Mouse (Mus musculus) hindbrain, postnatal 0 days (tissue): Measurements from ENCODE around the gene Tymp. TPM values are rescaled to one million over a fixed set of nuclear protein-coding genes. Genes with fewer than 3 reads are reported as not detected.

Experiments
- ATAC-seq: fragments of 200-750 bp; cut with Nextera tagmentation; 2 replicates; pipeline ENCODE4 v1.8.0; 2017; ENCODE audit warnings: mild to moderate bottlenecking, moderate TSS enrichment, moderate library complexity
- DNase-seq: peaks from one replicate; pipeline ENCODE4 v3.0.0-alpha.2; 2015; ENCODE audit warnings: low spot score
- H3K27ac ChIP-seq: fragments of 300-500 bp; sonication (generic); 2 replicates; pipeline ENCODE4 v1.5.1; 2014; ENCODE audit warnings: mild to moderate bottlenecking
- H3K27me3 ChIP-seq: fragments of 300-500 bp; sonication (generic); 2 replicates; pipeline ENCODE4 v1.6.1; 2014; ENCODE audit warnings: low read length, mixed read lengths; ENCODE audit not compliant: insufficient read depth
- H3K36me3 ChIP-seq: fragments of 300-500 bp; sonication (generic); 2 replicates; pipeline ENCODE4 v1.6.1; 2014; ENCODE audit warnings: low read length, mixed read lengths; ENCODE audit not compliant: insufficient read depth
- H3K4me1 ChIP-seq: fragments of 300-500 bp; sonication (generic); 2 replicates; pipeline ENCODE4 v1.6.1; 2014; ENCODE audit warnings: antibody characterized with exemption, low read length, mixed read lengths; ENCODE audit not compliant: insufficient read depth
- H3K4me2 ChIP-seq: fragments of 300-500 bp; sonication (generic); 2 replicates; pipeline ENCODE4 v1.6.1; 2014; ENCODE audit warnings: low read depth, mild to moderate bottlenecking, low read length, moderate library complexity, mixed read lengths
- H3K4me3 ChIP-seq: fragments of 300-500 bp; sonication (generic); 2 replicates; pipeline ENCODE4 v1.5.1; 2014; ENCODE audit warnings: low read length
- H3K9ac ChIP-seq: fragments of 300-500 bp; sonication (generic); replicated peaks from 2 replicates; pipeline ENCODE4 v1.6.1; 2014; ENCODE audit warnings: mild to moderate bottlenecking, low read length, moderate library complexity, mixed read lengths
- H3K9me3 ChIP-seq: fragments of 300-500 bp; sonication (generic); 2 replicates; pipeline ENCODE4 v1.6.1; 2016; ENCODE audit warnings: low read length, mixed read lengths
- CTCF ChIP-seq: IDR thresholded peaks from 2 replicates; pipeline ENCODE4 v1.5.1; 2016; ENCODE audit warnings: antibody characterized with exemption, control low read depth, low read depth
- WGBS: fragments of 180-500 bp; shearing (Covaris S2); extraction: QIAGEN DNeasy Blood & Tissue Kit; methylation state at CpG from one replicate; pipeline ENCODE4 v1.1.7; 2014; 5-methylcytosine and 5-hydroxymethylcytosine counted together
- polyA plus RNA-seq: library from polyadenylated mRNA; unstranded; fragments of >200 nt; fragmentation: Nextera tagmentation; extraction: Ambion mirVana; gene quantifications from 2 replicates; pipeline ENCODE4 v1.2.1, GENCODE M21; 2015
- total RNA-seq: library from RNA; depleted of rRNA; stranded (reverse); fragments of >200 nt; gene quantifications from 2 replicates; pipeline ENCODE4 v1.2.3, GENCODE M21; 2014

The Tymp gene
- total and polyA plus RNA-seq, 2 experiments from 2014 or later: 3.6 to 8.9 TPM

- H3K27me3 ChIP-seq: no peaks in the 10 kb centered on the region
- no peak overlapping the region; the same call in 1 of the 2 replicates for H3K9ac ChIP-seq
- H3K4me2 ChIP-seq: no peak overlapping the region
- no peak for TF ChIP-seq CTCF
- no peak overlapping the region for H3K27ac ChIP-seq
- ATAC-seq (no peak), DNase-seq (no peak)
- peaks cover 14% of the 10 kb centered on the region for H3K4me1 ChIP-seq
- no peak overlapping the region for H3K4me3 ChIP-seq
- peaks cover 32% of the 10 kb centered on the region for H3K36me3 ChIP-seq
- WGBS: 96% methylated on average over 16 of the region's 16 CpGs
- no peaks in the 10 kb centered on the region for H3K9me3 ChIP-seq
Observed at GRCm38 (mm10) chr15:89353837-89354236, 23.0 kb downstream of the Tymp start.

- DNase-seq: no peak
- Histone ChIP-seq H3K9me3 (no peaks in the 10 kb centered on the region), H3K4me1 (peaks cover 14% of the 10 kb centered on the region), H3K36me3 (peaks cover 32% of the 10 kb centered on the region), H3K27ac (no peak overlapping the region), H3K4me3 (no peak overlapping the region), H3K27me3 (no peaks in the 10 kb centered on the region), H3K9ac (no peak overlapping the region), H3K4me2 (no peak overlapping the region)
- TF ChIP-seq CTCF: no peak
- 96% methylated on average over 12 of the region's 12 CpGs for WGBS
- no peak for ATAC-seq
Observed at GRCm38 (mm10) chr15:89352795-89353194, 24.0 kb downstream of the Tymp start.

GRCm38 (mm10) chr15:89352054-89352453 is 24.8 kb downstream of the Tymp start:
- TF ChIP-seq CTCF: no peak
- DNase-seq (no peak), ATAC-seq (no peak)
- Histone ChIP-seq H3K4me2 (no peak overlapping the region), H3K27ac (no peak overlapping the region), H3K4me1 (peaks cover 14% of the 10 kb centered on the region), H3K27me3 (no peaks in the 10 kb centered on the region), H3K9ac (no peak overlapping the region), H3K4me3 (no peak overlapping the region), H3K9me3 (no peaks in the 10 kb centered on the region), H3K36me3 (peaks cover 32% of the 10 kb centered on the region)
- WGBS: 95% methylated on average over 14 of the region's 14 CpGs

- no peak for TF ChIP-seq CTCF
- H3K4me1 ChIP-seq: peaks cover 14% of the 10 kb centered on the region
- ATAC-seq: no peak
- 84% methylated on average over 15 of the region's 15 CpGs for WGBS
- H3K9me3 ChIP-seq: no peaks in the 10 kb centered on the region
- no peak overlapping the region for H3K4me3 ChIP-seq
- H3K27me3 ChIP-seq: no peaks in the 10 kb centered on the region
- H3K4me2 ChIP-seq: no peak overlapping the region
- no peak overlapping the region for H3K9ac ChIP-seq
- no peak overlapping the region for H3K27ac ChIP-seq
- DNase-seq: no peak
- H3K36me3 ChIP-seq: peaks cover 32% of the 10 kb centered on the region
Observed at GRCm38 (mm10) chr15:89351302-89351701, 25.5 kb downstream of the Tymp start.

- no peak for DNase-seq
- Histone ChIP-seq H3K36me3 (peaks cover 32% of the 10 kb centered on the region), H3K27ac (no peak overlapping the region), H3K9ac (no peak overlapping the region), H3K27me3 (no peaks in the 10 kb centered on the region), H3K4me2 (no peak overlapping the region), H3K4me3 (no peak overlapping the region), H3K4me1 (peaks cover 14% of the 10 kb centered on the region), H3K9me3 (no peaks in the 10 kb centered on the region)
- 84% methylated on average over 5 of the region's 5 CpGs for WGBS
- ATAC-seq: no peak
- TF ChIP-seq CTCF: no peak
Observed at GRCm38 (mm10) chr15:89350447-89350846, 26.4 kb downstream of the Tymp start.

- H3K36me3 ChIP-seq: no peaks in the 10 kb centered on the region
- no peaks in the 10 kb centered on the region for H3K27me3 ChIP-seq
- no peaks in the 10 kb centered on the region for H3K9me3 ChIP-seq
- no peak overlapping the region for H3K9ac ChIP-seq
- ATAC-seq (no peak), DNase-seq (no peak)
- H3K4me2 ChIP-seq: no peak overlapping the region
- TF ChIP-seq CTCF: 0 out of 2 replicates have a peak, but pooled peaks have one; percentile 7
- 88% methylated on average over 3 of the region's 3 CpGs for WGBS
- no peak overlapping the region for H3K27ac ChIP-seq
- no peaks in the 10 kb centered on the region for H3K4me1 ChIP-seq
- H3K4me3 ChIP-seq: no peak overlapping the region
Observed at GRCm38 (mm10) chr15:89343325-89343724, 33.5 kb downstream of the Tymp start.

- no peak overlapping the region for H3K4me2 ChIP-seq
- DNase-seq (no peak), ATAC-seq (no peak)
- no peaks in the 10 kb centered on the region for H3K36me3 ChIP-seq
- WGBS: 22% methylated on average over 1 of the region's 1 CpGs
- no peaks in the 10 kb centered on the region for H3K27me3 ChIP-seq
- H3K27ac ChIP-seq: no peak overlapping the region
- no peak overlapping the region for H3K4me3 ChIP-seq
- no peak for TF ChIP-seq CTCF
- no peaks in the 10 kb centered on the region for H3K4me1 ChIP-seq
- no peaks in the 10 kb centered on the region for H3K9me3 ChIP-seq
- H3K9ac ChIP-seq: no peak overlapping the region
Observed at GRCm38 (mm10) chr15:89341678-89342077, 35.2 kb downstream of the Tymp start.
